Mouse (Mus musculus): ENCODE results near the gene Ilvbl.
A peak's percentile ranks its signal among the peaks of the same experiment; 100 is the strongest.
"Not testable (repeated sequence)": the region's sequence is repeated elsewhere in the genome, so short reads cannot be mapped to it uniquely, and the experiment has no call there.

Ilvbl gene

GRCm38 (mm10) chr10:78591406-78592328, 17.5 kb downstream of the Ilvbl start, which contains the start of gene Syde1:
Gene Syde1 (minus strand): TSS chr10:78591964.
- DNase-seq (ENCODE audit: low spot score in 2 of 2) = peak in 1 of 2 experiments; percentile 19

GRCm38 (mm10) chr10:78592856-78593379, 18.8 kb downstream of the Ilvbl start:
- DNase-seq (ENCODE audit: low spot score in 2 of 2) = no peak

GRCm38 (mm10) chr10:78593736-78594135, 19.6 kb downstream of the Ilvbl start:
- DNase-seq (ENCODE audit: low spot score in 2 of 2) = no peak

GRCm38 (mm10) chr10:78594157-78594556, 20.0 kb downstream of the Ilvbl start:
- no peak for DNase-seq (ENCODE audit: low spot score in 2 of 2)

- no peak for DNase-seq (ENCODE audit: low spot score in 2 of 2)
Observed at GRCm38 (mm10) chr10:78594566-78594965, 20.4 kb downstream of the Ilvbl start.

- no peak for DNase-seq (ENCODE audit: low spot score in 2 of 2)
Observed at GRCm38 (mm10) chr10:78599865-78600264, 25.7 kb downstream of the Ilvbl start.

- DNase-seq (ENCODE audit: low spot score in 2 of 2) = peak in 1 of 2 experiments; percentile 28
Observed at GRCm38 (mm10) chr10:78605080-78605479, 30.9 kb downstream of the Ilvbl start.

GRCm38 (mm10) chr10:78607602-78608001, 33.5 kb downstream of the Ilvbl start:
- no peak for DNase-seq (ENCODE audit: low spot score in 2 of 2)

GRCm38 (mm10) chr10:78617974-78618373, 43.8 kb downstream of the Ilvbl start, which contains the start of gene Olfr1357:
Gene Olfr1357 (minus strand): TSS chr10:78618074.
- DNase-seq (ENCODE audit: low spot score in 2 of 2) = no peak

- DNase-seq (ENCODE audit: low spot score in 2 of 2) = not testable (repeated sequence)
Observed at GRCm38 (mm10) chr10:78623143-78623542, 49.0 kb downstream of the Ilvbl start.

- peak in 1 of 2 experiments; percentile 23 for DNase-seq (ENCODE audit: low spot score in 2 of 2)
Observed at GRCm38 (mm10) chr10:78630194-78630593, 56.0 kb downstream of the Ilvbl start.

GRCm38 (mm10) chr10:78632311-78632710, 58.2 kb downstream of the Ilvbl start:
- DNase-seq (ENCODE audit: low spot score in 2 of 2) = peak in 1 of 2 experiments; percentile 44

Data from cerebellum, postnatal 4 days (tissue).